Mouse (Mus musculus) layer of hippocampus, postnatal 14 days (tissue): ENCODE data around the gene Amph. TPM values are rescaled to one million over a fixed set of nuclear protein-coding genes. Genes with fewer than 3 reads are reported as not detected.
A peak's percentile ranks its signal among the peaks of the same experiment; 100 is the strongest.

Experiments
- DNase-seq, 2 experiments: peaks; one replicate each; pipeline ENCODE4 v3.0.0; 2021 to 2022; ENCODE audit warnings: low spot score in 2 of 2, mixed read lengths in 1 of 2
- total RNA-seq, 2 experiments: library from RNA; stranded (reverse); gene quantifications; 2 replicates each; pipeline ENCODE4 v1.2.3; 2021

The Amph gene
- total RNA-seq, 2 experiments from 2014 or later: 266 to 270 TPM

- DNase-seq: no peak
Observed at GRCm38 (mm10) chr13:19137932-19138331, 189.9 kb downstream of the Amph start.

- no peak for DNase-seq
Observed at GRCm38 (mm10) chr13:19138550-19138949, 190.5 kb downstream of the Amph start.

- no peak for DNase-seq
Observed at GRCm38 (mm10) chr13:19139104-19139503, 191.1 kb downstream of the Amph start.

- no peak for DNase-seq
Observed at GRCm38 (mm10) chr13:19139771-19140170, 191.8 kb downstream of the Amph start.

- peak in 1 of 2 experiments; percentile 51 for DNase-seq
Observed at GRCm38 (mm10) chr13:19143766-19144165, 195.8 kb downstream of the Amph start.

- no peak for DNase-seq
Observed at GRCm38 (mm10) chr13:19147468-19147867, 199.5 kb downstream of the Amph start.

- no peak for DNase-seq
Observed at GRCm38 (mm10) chr13:19149574-19149973, 201.6 kb downstream of the Amph start.

- no peak for DNase-seq
Observed at GRCm38 (mm10) chr13:19150438-19151301, 202.7 kb downstream of the Amph start.

- no peak for DNase-seq
Observed at GRCm38 (mm10) chr13:19152126-19152525, 204.1 kb downstream of the Amph start.

GRCm38 (mm10) chr13:19158484-19158883 is 210.5 kb downstream of the Amph start:
- DNase-seq: peak; percentile 61 to 77

GRCm38 (mm10) chr13:19160616-19161015 is 212.6 kb downstream of the Amph start:
- DNase-seq: no peak

- no peak for DNase-seq
Observed at GRCm38 (mm10) chr13:19161111-19161510, 213.1 kb downstream of the Amph start.

GRCm38 (mm10) chr13:19162120-19162519 is 214.1 kb downstream of the Amph start:
- DNase-seq: no peak

GRCm38 (mm10) chr13:19177662-19178259 is 229.8 kb downstream of the Amph start:
- peak; percentile 28 to 67 for DNase-seq

- no peak for DNase-seq
Observed at GRCm38 (mm10) chr13:19178351-19178750, 230.3 kb downstream of the Amph start.

- DNase-seq: no peak
Observed at GRCm38 (mm10) chr13:19182259-19182658, 234.3 kb downstream of the Amph start.

GRCm38 (mm10) chr13:19190052-19190451 is 242.0 kb downstream of the Amph start:
- no peak for DNase-seq

- no peak for DNase-seq
Observed at GRCm38 (mm10) chr13:19194803-19195202, 246.8 kb downstream of the Amph start.

- no peak for DNase-seq
Observed at GRCm38 (mm10) chr13:19195456-19195855, 247.5 kb downstream of the Amph start.
